Mouse (Mus musculus): ENCODE results near the gene Mcee.

Mcee gene

DNA sequence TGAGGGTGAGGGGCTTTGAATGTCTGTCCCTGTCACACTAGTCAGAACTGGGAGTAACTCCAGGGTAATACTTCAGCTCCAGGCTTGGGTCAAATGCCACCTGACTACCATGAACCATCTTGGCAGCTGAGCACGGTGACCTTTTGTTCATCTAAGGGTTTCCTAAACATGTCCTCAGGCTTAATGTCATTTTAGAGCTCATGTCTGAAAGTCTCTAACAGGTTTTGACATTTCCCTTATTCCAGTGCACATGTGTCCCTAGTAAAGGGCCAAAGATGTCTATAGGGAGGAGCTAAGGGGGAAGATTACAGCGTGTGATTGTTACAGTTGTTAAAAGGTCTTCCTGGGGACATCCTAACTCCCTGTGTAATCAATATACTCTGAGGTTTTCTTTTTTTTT, 65.4 kb downstream of the Mcee start:
- no peak for TF ChIP-seq GATA4 (IDR thresholded peaks at IDR 0.05; ENCODE audit: insufficient replicate concordance, low read length)

Data from liver, adult (tissue).